Mouse (Mus musculus) megakaryocyte progenitor cell, adult 5-6 weeks (primary cell): Measurements from ENCODE around the gene Fam221b. TPM values are rescaled to one million over a fixed set of nuclear protein-coding genes. Genes with fewer than 3 reads are reported as not detected.

Experiments used
- ATAC-seq: replicated peaks from 2 replicates; pipeline ENCODE4 v1.8.0; 2016; ENCODE audit warnings: mild to moderate bottlenecking, moderate TSS enrichment, inconsistent platforms; ENCODE audit not compliant: poor library complexity
- total RNA-seq, 2 experiments: library from RNA; stranded (forward) in 1 of 2; stranded (reverse) in 1 of 2; fragments of 157-497, 149-512 nt in 1 of 2; fragments of 200-1000 nt in 1 of 2; gene quantifications; 2 replicates each; pipeline versions ENCODE4 v1.2.3 to v1.2.4; 2015 to 2017

Fam221b gene
- total RNA-seq, 2 experiments from 2014 or later = 0.07 to 0.62 TPM

DNA sequence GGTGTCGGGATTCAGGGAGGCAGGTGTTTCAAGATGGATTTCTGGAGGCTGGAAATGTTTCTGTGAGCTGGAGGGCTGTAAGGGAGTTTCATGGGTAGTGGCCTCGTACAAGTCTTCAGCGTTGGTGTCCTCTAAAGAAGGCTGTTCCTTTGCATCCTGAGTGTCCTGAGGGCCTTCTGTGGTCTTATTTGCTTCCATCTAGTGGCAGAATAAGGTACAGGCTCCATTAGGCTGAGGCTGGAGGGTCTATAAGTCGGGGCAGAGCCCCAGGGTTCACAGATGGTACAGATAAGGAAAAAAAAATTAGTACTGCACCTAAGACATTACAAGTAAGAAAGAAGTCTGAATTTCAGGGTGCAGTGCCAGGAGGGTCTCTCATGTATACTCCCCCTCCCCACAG is 2.5 kb downstream of the Fam221b start:
- peak; percentile 51 for ATAC-seq

DNA sequence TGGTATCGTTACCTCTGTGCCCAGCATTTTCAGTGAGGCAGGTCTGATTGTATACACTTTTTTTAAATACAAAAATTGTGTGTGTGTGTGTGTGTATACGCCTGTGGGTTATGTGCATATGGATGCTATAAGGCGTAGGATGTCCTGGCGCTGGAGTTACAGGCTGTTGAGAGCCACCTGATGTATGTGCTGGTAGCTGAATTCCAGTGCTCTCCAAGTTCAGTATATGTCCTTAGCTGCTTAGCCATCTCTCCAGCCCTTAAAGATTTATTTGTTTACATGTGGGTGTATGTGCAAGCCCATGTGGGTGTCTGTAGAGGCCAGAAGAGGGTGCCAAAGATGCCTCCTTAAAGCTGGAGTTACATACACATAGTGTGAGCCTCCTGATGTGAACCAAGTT is 11.8 kb downstream of the Fam221b start:
- ATAC-seq = no peak

DNA sequence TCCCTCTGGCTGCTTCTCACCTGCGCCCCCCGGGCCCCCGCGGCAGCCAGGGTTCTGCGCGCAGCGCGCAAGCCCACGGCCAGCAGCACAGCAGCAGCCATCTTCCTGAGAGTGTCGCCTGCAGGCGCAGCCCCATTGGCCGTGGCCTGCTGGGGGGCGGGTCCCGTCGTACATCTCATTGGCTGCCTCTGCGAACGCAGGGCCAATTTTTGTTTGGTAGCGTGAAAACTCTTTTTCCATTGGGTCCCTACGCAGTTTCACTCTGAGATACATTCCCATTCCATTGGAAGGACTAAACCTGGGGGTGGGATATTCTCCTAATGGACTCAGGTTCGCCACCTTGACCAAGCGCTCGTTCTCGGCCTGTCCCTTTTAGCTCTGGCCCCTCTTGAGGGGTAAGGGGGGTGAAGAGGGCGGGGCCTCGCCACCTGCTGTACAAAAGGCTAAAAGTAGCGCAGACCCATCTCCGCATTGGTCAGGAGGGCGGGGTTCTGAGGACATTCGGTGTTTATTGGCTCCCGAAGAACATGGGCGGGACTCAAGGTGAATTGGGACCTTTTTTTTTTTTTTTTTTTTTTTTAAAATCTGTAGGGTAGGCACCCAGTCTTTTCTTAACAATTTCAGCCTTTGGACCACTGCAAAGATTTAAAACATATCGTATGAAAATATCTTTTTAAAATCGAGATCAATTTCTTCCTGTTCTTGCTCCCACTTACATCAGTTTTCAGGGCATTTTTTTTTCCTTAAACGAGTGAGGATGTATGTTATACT is 12.4 kb downstream of the Fam221b start, which contains the start of gene Hint2:
Hint2 (minus strand) TSS at position 128 of the 771 bp plus-strand sequence.
- peak; percentile 92 for ATAC-seq

DNA sequence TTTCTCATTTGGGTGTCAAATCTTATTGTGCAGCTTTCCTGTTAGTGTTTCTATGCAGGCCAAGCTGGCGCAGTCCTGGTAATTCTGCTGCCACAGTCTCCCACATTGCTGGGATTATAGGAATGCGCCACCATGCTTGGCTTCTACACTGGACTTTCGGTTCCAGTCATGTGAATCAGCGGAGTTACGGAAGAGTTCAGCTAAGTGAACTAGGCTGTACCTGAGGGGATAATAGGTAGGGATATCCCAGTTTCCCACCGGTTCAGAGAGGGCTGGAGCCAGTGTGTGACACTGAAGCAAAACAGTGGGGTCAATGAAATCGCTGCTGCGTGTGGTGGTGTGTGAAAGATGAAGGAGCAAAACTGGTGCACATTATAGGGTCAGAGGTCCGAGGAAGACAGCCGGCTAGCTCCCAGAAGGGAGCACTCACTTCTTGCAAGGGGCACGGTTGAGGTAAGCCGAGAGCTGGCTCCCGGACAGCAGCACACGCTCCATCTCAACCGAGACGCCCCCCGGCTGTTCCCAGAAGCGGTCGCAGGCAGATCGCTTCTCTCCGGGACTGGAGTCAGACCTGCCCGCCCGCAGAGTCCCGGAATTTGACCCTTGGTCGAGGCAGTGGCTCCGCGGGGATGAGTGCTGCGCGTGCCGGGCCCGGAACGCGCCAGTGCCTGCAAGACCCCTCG is 13.1 kb downstream of the Fam221b start:
- ATAC-seq = no peak

DNA sequence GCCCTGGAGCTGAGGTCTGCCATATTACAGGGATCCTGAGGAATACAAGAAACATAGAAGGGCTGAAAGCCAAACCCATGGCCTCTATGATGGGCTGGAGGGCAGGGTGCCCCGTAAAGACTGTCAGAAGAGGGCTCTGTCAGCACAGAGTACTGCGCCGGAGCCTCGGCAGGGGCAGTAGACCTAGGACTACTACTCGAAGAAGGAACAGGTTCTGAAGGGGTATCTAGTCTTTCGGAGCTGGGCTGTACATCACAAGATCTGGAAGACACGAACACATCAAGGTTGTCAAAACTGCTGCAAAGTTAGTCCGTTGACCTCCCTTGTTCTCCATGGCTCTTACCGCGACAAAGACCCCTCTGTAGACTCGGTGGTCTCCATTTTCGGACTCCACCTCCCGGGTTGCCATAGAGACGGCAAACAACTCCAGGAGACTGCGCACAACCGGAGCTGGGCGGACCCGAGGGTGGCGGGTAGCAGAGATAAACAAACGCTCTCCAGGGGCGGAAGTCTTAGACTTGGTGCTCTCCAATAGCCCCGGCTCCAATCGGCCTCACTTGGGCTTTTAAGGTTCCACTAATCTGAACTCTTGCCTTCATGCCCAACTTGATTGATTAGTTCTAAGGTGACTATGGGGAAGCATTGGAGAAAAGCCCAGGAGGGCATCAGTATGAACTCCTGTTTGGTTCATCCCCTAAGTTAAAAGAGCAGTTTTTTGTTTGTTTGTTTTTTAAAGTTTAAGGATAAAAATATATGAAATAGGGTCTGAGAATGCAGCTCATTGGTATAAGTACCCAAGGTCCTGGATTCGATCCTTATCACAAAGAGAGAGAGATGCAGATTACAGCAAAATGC is 15.6 kb downstream of the Fam221b start, which contains the start of gene Spag8:
Spag8 (minus strand) TSS at position 434 of the 855 bp plus-strand sequence.
- peak; percentile 27 for ATAC-seq

DNA sequence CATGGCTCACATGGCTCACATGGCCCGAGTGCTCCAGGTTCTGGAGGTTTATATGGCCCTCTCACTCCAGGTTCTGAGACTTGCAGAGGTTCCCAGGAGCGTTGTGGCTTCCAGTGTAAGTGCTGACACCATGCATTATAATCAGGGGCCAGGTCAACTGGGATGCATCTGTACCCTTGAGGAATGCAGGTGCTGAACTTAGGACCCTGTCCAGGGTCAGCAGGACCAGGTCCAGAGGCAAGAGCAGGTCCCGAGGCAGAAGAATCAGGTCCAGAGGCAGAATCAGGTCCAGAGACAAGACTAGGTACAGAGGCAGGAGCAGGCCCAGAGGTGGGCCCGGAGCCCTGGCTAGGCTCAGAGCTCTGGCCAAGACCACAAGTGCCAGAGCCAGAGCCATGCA is 16.2 kb downstream of the Fam221b start:
- no peak for ATAC-seq

DNA sequence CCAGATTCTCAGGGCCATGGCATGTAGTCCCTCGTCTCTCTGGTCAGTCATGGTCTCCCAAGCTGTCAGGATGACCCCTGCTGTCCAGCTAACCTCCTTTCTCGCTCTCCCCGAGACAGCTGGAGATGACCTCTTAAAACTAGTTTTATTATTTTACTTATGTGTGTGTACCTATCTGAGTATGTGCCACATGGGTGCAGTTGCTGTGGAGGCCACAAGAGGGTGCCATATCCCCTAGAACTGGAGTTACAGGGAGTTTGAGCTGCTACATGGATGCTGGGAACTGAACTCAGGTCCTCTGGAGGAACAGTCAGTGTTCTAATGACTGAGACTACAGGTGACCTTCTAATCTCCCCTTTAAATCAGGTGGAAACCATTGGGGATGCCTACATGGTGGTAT is 19.2 kb downstream of the Fam221b start:
- no peak for ATAC-seq

DNA sequence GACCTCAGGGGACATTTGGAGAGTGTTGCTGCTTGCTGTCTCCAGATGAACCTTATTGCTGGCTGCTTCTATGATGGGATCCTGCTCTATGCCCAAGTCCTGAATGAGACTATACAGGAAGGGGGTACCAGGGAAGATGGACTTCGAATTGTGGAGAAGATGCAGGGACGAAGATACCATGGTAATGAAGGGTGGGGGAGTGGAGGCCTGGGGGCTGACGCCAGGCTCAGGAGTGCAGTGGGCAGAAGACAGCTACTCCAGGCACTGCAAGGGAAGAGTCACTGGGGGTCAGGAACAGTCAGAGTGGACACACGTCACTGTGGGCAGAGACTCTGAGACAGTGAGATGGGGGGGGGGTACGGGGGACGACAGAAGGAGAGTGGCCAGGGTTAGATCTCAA is 28.5 kb downstream of the Fam221b start:
- ATAC-seq = no peak

DNA sequence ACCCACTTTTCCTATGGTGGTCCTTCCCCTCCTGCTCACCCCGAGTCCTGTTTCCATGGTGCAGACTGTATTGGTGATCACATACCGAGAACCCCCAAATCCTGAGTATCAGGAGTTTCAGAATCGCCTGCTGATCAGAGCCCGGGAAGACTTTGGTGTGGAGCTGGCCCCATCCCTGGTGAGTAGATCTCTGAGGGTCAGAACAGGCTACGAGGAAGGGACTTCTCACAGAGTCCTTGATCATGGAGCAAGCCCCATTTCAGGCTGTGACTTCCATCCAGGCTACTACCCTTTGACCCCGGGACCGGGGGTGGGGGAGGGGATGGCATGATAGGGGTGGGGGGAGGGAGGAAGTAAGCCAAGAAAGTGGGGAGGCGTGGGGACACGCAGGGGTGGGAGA is 28.9 kb downstream of the Fam221b start:
- no peak for ATAC-seq

DNA sequence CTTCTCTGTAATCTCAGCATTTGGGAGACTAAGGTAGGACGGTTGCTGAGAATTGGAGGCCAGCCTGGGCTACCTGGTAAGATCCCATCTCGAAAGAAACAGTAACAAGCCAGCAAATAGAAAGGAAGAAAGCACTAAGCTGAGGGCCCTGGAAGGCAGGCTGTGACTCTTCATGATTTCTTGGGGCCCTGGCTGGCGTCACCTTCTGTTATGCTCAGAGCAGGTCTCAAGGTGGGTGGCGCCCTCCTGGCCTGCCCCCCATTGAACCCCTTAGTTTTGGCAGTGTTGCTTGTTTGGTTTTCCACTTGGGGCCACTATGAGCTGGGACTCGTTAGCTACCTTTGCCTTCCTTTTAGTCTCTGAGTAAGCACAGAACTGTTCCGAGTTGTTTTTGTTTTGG is 32.2 kb downstream of the Fam221b start:
- ATAC-seq = no peak

DNA sequence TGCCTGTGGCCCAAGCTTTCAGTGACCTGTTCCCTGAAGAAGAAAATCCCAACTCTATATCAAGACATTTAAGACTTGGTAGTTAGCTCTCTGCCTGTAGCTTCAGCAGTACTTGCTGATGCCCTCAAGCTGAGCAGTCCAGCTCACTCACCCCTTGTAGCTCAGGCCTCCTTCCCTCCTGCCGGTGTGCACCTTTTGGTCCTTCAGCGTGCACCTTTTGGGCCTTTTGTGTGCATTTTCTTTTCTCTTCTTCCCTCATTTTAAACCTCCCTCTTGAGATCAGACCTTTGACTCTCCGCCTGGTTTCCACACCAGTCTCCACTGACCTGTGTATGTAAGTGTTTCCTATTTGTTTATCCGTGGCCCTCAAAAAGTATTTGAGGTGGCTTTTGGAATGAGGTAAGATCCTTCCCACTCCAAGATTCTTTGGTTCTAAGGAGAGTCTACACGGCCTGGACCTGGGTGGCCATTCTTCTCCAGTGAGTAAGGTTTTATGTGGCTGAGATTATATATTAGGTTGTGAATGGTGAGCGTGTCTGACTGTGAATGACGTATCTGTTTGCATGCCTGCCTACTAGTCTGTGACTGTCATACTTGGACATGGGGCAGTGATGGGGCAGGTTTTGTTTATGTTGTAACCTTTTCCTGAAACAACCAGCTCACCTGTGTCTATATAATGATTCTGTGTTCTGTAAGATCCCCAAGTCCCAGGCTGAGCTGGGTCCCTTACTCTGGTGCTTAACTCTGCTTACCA is 34.1 kb downstream of the Fam221b start:
- ATAC-seq = no peak

DNA sequence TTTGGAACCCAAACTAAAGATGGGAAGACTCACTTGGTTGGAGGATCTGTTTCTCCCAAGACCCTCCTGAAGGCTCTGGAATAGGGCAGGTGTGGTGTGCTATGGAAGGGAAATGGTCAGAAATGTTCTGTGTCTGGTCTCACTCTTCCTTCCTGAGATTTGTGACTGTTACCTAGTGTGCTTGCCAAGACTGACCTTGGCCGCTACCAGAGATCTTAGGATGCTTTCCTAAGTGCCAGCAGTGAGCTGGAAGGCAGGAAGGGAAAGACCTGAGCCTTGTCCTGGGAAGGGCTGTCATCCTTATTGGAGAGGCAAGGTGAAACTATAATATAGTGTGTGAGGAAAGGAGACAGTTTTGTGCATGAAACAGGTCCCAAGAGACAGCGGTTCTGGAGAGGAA is 35.2 kb downstream of the Fam221b start:
- no peak for ATAC-seq

DNA sequence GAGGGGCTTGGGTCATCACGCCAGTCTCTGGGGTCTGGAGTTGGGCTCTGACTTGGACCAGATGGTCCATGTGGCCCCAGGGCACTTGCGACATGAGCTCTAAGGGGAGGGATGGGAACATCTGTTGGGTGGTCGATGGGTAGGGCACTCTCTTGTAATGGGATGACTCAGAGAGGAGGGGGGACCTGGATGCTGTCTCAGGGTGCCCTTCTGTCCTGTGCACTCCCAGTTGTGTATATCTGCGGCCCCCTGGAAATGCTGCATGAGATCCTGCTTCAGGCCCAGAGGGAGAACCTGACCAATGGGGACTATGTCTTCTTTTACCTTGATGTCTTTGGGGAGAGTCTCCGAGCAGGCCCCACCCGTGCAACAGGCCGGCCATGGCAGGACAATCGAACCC is 35.6 kb downstream of the Fam221b start:
- ATAC-seq = no peak

DNA sequence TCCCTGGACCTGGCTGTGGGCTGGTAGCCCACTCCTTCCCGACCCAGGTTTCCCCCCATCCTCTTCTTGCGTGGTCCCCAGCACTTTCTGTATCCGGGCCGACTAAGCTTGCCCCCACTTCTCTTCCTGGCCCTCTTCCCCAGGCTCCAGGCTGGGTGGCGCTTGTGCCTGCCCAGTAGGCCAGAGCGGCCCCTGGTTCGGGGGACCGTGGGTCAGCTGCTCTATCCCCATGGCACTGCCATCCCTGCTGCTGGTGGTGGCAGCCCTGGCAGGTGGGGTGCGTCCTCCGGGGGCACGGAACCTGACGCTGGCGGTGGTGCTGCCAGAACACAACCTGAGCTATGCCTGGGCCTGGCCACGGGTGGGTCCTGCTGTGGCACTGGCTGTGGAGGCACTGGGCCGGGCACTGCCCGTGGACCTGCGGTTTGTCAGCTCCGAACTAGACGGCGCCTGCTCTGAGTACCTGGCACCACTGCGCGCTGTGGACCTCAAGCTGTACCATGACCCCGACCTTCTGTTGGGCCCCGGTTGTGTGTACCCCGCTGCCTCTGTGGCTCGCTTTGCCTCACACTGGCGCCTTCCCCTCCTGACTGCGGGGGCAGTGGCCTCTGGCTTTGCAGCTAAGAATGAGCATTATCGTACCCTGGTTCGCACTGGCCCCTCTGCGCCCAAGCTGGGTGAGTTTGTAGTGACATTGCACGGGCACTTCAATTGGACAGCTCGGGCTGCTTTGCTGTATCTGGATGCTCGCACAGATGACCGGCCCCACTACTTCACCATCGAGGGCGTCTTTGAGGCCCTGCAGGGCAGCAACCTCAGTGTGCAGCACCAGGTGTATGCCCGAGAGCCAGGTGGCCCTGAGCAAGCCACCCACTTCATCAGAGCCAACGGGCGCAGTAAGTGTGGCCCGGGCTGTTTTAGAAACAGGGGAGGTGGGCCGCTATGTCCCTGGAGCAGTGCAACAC is 36.7 kb downstream of the Fam221b start:
- ATAC-seq = no peak

DNA sequence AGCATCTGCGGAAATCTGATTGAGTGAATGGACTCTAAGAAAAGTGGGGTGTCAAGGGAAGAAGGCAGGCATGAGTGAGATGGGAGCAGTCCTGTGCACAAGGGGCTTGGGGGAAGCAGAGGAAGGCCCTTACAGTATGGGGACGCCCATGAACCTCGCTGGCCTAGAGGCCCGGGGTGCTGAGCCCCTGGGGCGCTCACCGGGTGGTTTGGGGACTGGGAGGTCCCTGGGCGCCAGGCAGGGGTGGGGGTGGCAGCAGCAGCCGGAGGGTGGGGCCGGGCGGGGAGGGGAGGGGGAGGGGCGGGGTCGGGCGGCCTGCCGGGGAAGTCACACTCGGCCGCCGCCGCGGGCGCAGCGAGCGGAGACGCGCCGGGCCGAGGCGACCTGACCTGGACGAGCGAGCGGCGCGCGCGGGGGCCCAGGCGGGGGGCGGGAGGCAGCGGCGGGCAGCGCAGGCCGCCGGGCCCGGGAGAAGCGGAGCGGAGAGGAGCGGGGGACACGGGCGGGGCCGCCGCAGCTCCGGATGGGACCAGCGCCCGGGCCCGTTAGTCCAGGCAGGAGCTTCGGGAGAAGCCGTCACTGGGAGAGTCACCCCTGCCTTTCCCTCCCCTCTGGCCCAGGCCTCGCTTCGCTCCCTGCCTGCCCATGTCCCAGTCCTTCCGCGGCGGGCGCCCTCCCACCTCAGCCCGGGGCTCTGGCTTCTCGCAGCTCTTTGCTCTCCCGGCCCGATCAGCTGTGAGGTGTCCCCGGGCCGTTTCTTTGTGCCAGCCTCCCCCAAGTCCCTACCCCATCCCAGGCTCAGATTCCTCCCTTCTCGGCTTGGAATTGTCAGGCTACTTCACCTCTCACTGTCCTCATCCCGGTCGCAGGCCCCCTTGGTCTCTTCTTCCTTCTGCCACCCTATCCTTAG is 37.6 kb downstream of the Fam221b start, which contains the start of gene Npr2:
Npr2 (plus strand) TSS at position 890 of the 910 bp plus-strand sequence.
- ATAC-seq = no peak

DNA sequence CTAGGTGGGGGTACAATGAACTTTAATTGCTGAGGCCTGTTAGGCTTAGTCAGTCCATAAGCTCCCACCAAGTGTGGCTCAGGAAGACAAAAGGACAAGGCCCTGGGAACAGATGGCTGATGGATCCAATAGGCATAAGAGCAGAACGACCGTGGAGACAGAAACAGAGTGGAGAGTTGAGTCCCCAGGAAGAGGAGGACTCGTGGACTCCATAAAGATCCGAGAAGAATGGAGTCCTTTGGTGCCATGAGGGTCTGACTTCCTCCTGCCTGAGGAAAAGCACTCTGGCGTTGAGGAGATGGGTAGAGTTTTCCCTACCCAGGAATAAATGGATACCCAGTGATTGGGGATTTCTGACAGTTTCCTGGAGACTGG is 38.3 kb downstream of the Fam221b start:
- no peak for ATAC-seq

DNA sequence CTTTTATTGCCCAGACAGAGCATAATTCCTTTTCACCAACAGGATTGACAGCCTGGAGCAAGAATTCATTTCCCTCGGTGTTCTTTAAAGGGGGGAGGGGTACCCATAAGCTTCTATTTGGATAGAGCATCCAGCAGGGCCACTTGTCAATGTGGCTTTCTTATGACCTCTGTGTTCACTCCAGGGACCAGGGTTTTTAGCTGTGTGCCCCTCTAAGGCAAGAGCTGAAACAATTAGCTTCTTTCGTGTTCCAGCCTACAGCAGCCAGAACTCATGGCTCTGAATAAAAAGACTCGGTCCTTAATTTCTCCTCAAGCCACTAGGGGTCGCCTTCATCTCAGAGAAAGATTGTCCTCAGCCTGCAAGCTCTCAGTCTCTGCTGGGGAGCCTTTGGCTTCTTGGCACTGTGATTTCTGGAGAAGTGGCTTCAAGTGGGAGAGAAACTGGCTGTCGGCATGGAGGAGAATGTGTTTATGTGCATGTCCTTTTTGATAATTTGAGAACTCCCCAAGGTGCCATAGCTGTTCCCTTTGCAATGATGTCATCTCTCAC is 38.8 kb downstream of the Fam221b start:
- ATAC-seq = peak; percentile 88
